Mouse (Mus musculus): ENCODE data around the gene Sema4d. TPM values are rescaled to one million over a fixed set of nuclear protein-coding genes. Genes with fewer than 3 reads are reported as not detected.
A peak's percentile ranks its signal among the peaks of the same experiment; 100 is the strongest.

The Sema4d gene
- polyA plus RNA-seq, 1 experiment from 2014 or later, result 17.4 TPM

- peaks cover 9 to 12% of the 10 kb centered on the region in 2 experiments; a peak in 3 of 4 replicates for H3K4me1 ChIP-seq (ENCODE audit: control insufficient read depth in 2 of 2, insufficient read depth in 2 of 2, low read length in 2 of 2)
Measured at GRCm38 (mm10) chr13:51719256-51719655, 74.3 kb downstream of the Sema4d start.

GRCm38 (mm10) chr13:51716350-51717263 is 76.9 kb downstream of the Sema4d start:
- peak; percentile 78 for ATAC-seq (ENCODE audit: insufficient number of reproducible peaks, insufficient read depth, low FRiP score, low read depth)
- H3K27me3 ChIP-seq (ENCODE audit: control insufficient read depth, insufficient read depth, low read length), result no peaks in the 10 kb centered on the region

More at GRCm38 (mm10) chr13:51719256-51719655, 74.3 kb downstream of the Sema4d start:
- Histone ChIP-seq H3K27me3 (ENCODE audit: control insufficient read depth, insufficient read depth, low read length) (no peaks in the 10 kb centered on the region), H3K9ac (ENCODE audit: low read length) (no peak overlapping the region), H3K27ac (replicated peaks in 1 of 2; ENCODE audit: control insufficient read depth in 1 of 2, insufficient read depth in 1 of 2, low read depth in 2 of 2, low read length in 2 of 2) (no peak overlapping the region), H3K36me3 (ENCODE audit: control insufficient read depth, insufficient read depth, low read length) (peaks cover 22% of the 10 kb centered on the region), H3K4me3 (ENCODE audit: control insufficient read depth in 1 of 2, insufficient read depth in 1 of 2, low read depth in 1 of 2, low read length in 2 of 2) (no peak overlapping the region), H3K9me3 (ENCODE audit: control insufficient read depth, low read length) (no peaks in the 10 kb centered on the region), H3K4me2 (ENCODE audit: low read length) (no peak overlapping the region)
- ATAC-seq (ENCODE audit: insufficient number of reproducible peaks, insufficient read depth, low FRiP score, low read depth), result no peak
- 75% methylated on average over 3 of the region's 3 CpGs for WGBS

GRCm38 (mm10) chr13:51712022-51712421 is 81.5 kb downstream of the Sema4d start:
- H3K27ac ChIP-seq (replicated peaks in 1 of 2; ENCODE audit: control insufficient read depth in 1 of 2, insufficient read depth in 1 of 2, low read depth in 2 of 2, low read length in 2 of 2), result no peak overlapping the region
- no peak overlapping the region for H3K9ac ChIP-seq (ENCODE audit: low read length)
- peaks cover 8 to 12% of the 10 kb centered on the region in 2 experiments; a peak in 3 of 4 replicates for H3K4me1 ChIP-seq (ENCODE audit: control insufficient read depth in 2 of 2, insufficient read depth in 2 of 2, low read length in 2 of 2)
- H3K4me3 ChIP-seq (ENCODE audit: control insufficient read depth in 1 of 2, insufficient read depth in 1 of 2, low read depth in 1 of 2, low read length in 2 of 2), result no peak overlapping the region
- H3K9me3 ChIP-seq (ENCODE audit: control insufficient read depth, low read length), result no peaks in the 10 kb centered on the region
- H3K27me3 ChIP-seq (ENCODE audit: control insufficient read depth, insufficient read depth, low read length), result no peaks in the 10 kb centered on the region
- H3K4me2 ChIP-seq (ENCODE audit: low read length), result no peak overlapping the region
- 92% methylated on average over 8 of the region's 8 CpGs for WGBS
- H3K36me3 ChIP-seq (ENCODE audit: control insufficient read depth, insufficient read depth, low read length), result peaks cover 26% of the 10 kb centered on the region
- ATAC-seq (ENCODE audit: insufficient number of reproducible peaks, insufficient read depth, low FRiP score, low read depth), result no peak

More at GRCm38 (mm10) chr13:51716350-51717263, 76.9 kb downstream of the Sema4d start:
- Histone ChIP-seq H3K4me1 (ENCODE audit: control insufficient read depth in 2 of 2, insufficient read depth in 2 of 2, low read length in 2 of 2) (peaks cover 9 to 12% of the 10 kb centered on the region in 2 experiments; a peak in 3 of 4 replicates), H3K36me3 (ENCODE audit: control insufficient read depth, insufficient read depth, low read length) (peaks cover 31% of the 10 kb centered on the region), H3K4me2 (ENCODE audit: low read length) (no peak overlapping the region), H3K9me3 (ENCODE audit: control insufficient read depth, low read length) (no peaks in the 10 kb centered on the region), H3K27ac (replicated peaks in 1 of 2; ENCODE audit: control insufficient read depth in 1 of 2, insufficient read depth in 1 of 2, low read depth in 2 of 2, low read length in 2 of 2) (no peak overlapping the region; a peak in 1 of 4 replicates), H3K4me3 (ENCODE audit: control insufficient read depth in 1 of 2, insufficient read depth in 1 of 2, low read depth in 1 of 2, low read length in 2 of 2) (no peak overlapping the region), H3K9ac (ENCODE audit: low read length) (no peak overlapping the region)
- WGBS, result 19% methylated on average over 8 of the region's 8 CpGs

GRCm38 (mm10) chr13:51710738-51711137 is 82.8 kb downstream of the Sema4d start:
- WGBS, result 58% methylated on average over 7 of the region's 7 CpGs

GRCm38 (mm10) chr13:51705882-51706854 is 87.4 kb downstream of the Sema4d start:
- Histone ChIP-seq H3K9me3 (ENCODE audit: control insufficient read depth, low read length) (no peaks in the 10 kb centered on the region), H3K36me3 (ENCODE audit: control insufficient read depth, insufficient read depth, low read length) (peaks cover 29% of the 10 kb centered on the region), H3K27me3 (ENCODE audit: control insufficient read depth, insufficient read depth, low read length) (no peaks in the 10 kb centered on the region), H3K4me3 (ENCODE audit: control insufficient read depth in 1 of 2, insufficient read depth in 1 of 2, low read depth in 1 of 2, low read length in 2 of 2) (no peak overlapping the region), H3K27ac (replicated peaks in 1 of 2; ENCODE audit: control insufficient read depth in 1 of 2, insufficient read depth in 1 of 2, low read depth in 2 of 2, low read length in 2 of 2) (no peak overlapping the region), H3K4me1 (ENCODE audit: control insufficient read depth in 2 of 2, insufficient read depth in 2 of 2, low read length in 2 of 2) (no peaks in the 10 kb centered on the region; a peak in 1 of 4 replicates), H3K9ac (ENCODE audit: low read length) (0 out of 2 replicates have a peak overlapping the region, but pooled peaks have one; percentile 8), H3K4me2 (ENCODE audit: low read length) (no peak overlapping the region)
- 65% methylated on average over 22 of the region's 22 CpGs for WGBS
- ATAC-seq (ENCODE audit: insufficient number of reproducible peaks, insufficient read depth, low FRiP score, low read depth), result no peak

More at GRCm38 (mm10) chr13:51710738-51711137, 82.8 kb downstream of the Sema4d start:
- peaks cover 5% of the 10 kb centered on the region in 2 experiments; a peak in 3 of 4 replicates for H3K4me1 ChIP-seq (ENCODE audit: control insufficient read depth in 2 of 2, insufficient read depth in 2 of 2, low read length in 2 of 2)
- no peaks in the 10 kb centered on the region for H3K9me3 ChIP-seq (ENCODE audit: control insufficient read depth, low read length)
- H3K36me3 ChIP-seq (ENCODE audit: control insufficient read depth, insufficient read depth, low read length), result peaks cover 26% of the 10 kb centered on the region
- H3K4me3 ChIP-seq (ENCODE audit: control insufficient read depth in 1 of 2, insufficient read depth in 1 of 2, low read depth in 1 of 2, low read length in 2 of 2), result no peak overlapping the region
- no peaks in the 10 kb centered on the region for H3K27me3 ChIP-seq (ENCODE audit: control insufficient read depth, insufficient read depth, low read length)
- no peak overlapping the region for H3K9ac ChIP-seq (ENCODE audit: low read length)
- H3K27ac ChIP-seq (replicated peaks in 1 of 2; ENCODE audit: control insufficient read depth in 1 of 2, insufficient read depth in 1 of 2, low read depth in 2 of 2, low read length in 2 of 2), result no peak overlapping the region
- no peak for ATAC-seq (ENCODE audit: insufficient number of reproducible peaks, insufficient read depth, low FRiP score, low read depth)
- H3K4me2 ChIP-seq (ENCODE audit: low read length), result no peak overlapping the region

- no peak overlapping the region for H3K9ac ChIP-seq (ENCODE audit: low read length)
- H3K9me3 ChIP-seq (ENCODE audit: control insufficient read depth, low read length), result no peaks in the 10 kb centered on the region
- H3K27ac ChIP-seq (replicated peaks in 1 of 2; ENCODE audit: control insufficient read depth in 1 of 2, insufficient read depth in 1 of 2, low read depth in 2 of 2, low read length in 2 of 2), result no peak overlapping the region
- peaks cover 0 to 2% of the 10 kb centered on the region in 2 experiments; a peak in 1 of 4 replicates for H3K4me1 ChIP-seq (ENCODE audit: control insufficient read depth in 2 of 2, insufficient read depth in 2 of 2, low read length in 2 of 2)
- WGBS, result 74% methylated on average over 5 of the region's 5 CpGs
- no peak overlapping the region for H3K4me3 ChIP-seq (ENCODE audit: control insufficient read depth in 1 of 2, insufficient read depth in 1 of 2, low read depth in 1 of 2, low read length in 2 of 2)
- no peaks in the 10 kb centered on the region for H3K27me3 ChIP-seq (ENCODE audit: control insufficient read depth, insufficient read depth, low read length)
- no peak overlapping the region for H3K4me2 ChIP-seq (ENCODE audit: low read length)
- no peak for ATAC-seq (ENCODE audit: insufficient number of reproducible peaks, insufficient read depth, low FRiP score, low read depth)
- peaks cover 34% of the 10 kb centered on the region for H3K36me3 ChIP-seq (ENCODE audit: control insufficient read depth, insufficient read depth, low read length)
Measured at GRCm38 (mm10) chr13:51703893-51704292, 89.7 kb downstream of the Sema4d start.

- no peaks in the 10 kb centered on the region for H3K9me3 ChIP-seq (ENCODE audit: control insufficient read depth, low read length)
- no peak overlapping the region for H3K4me3 ChIP-seq (ENCODE audit: control insufficient read depth in 1 of 2, insufficient read depth in 1 of 2, low read depth in 1 of 2, low read length in 2 of 2)
- ATAC-seq (ENCODE audit: insufficient number of reproducible peaks, insufficient read depth, low FRiP score, low read depth), result no peak
- WGBS, result 44% methylated on average over 3 of the region's 3 CpGs
- H3K36me3 ChIP-seq (ENCODE audit: control insufficient read depth, insufficient read depth, low read length), result peaks cover 27% of the 10 kb centered on the region
- no peak overlapping the region for H3K9ac ChIP-seq (ENCODE audit: low read length)
- peaks cover 14 to 20% of the 10 kb centered on the region in 2 experiments for H3K4me1 ChIP-seq (ENCODE audit: control insufficient read depth in 2 of 2, insufficient read depth in 2 of 2, low read length in 2 of 2)
- H3K4me2 ChIP-seq (ENCODE audit: low read length), result no peak overlapping the region
- peak overlapping the region; percentile 46 to 48 for H3K27ac ChIP-seq (replicated peaks in 1 of 2; ENCODE audit: control insufficient read depth in 1 of 2, insufficient read depth in 1 of 2, low read depth in 2 of 2, low read length in 2 of 2)
- H3K27me3 ChIP-seq (ENCODE audit: control insufficient read depth, insufficient read depth, low read length), result no peaks in the 10 kb centered on the region
Measured at GRCm38 (mm10) chr13:51698318-51698717, 95.2 kb downstream of the Sema4d start.
